ENCODE assay signal across 8 mouse cellular contexts in genomic region chr3:110250839-110251700, GRCm38 (mm10). TPM values are rescaled to one million over a fixed set of nuclear protein-coding genes. Genes with fewer than 3 reads are reported as not detected.
A peak's percentile ranks its signal among the peaks of the same experiment; 100 is the strongest.
DNase-seq lines count a peak whose midpoint lies in the region; ATAC-seq and TF ChIP-seq lines count a peak whose summit lies in the region.

Gene Prmt6, minus strand, starts transcription at chr3:110250998.

- DNase-seq in ES-CJ7 (ENCODE audit: low read depth, low spot score): peak; percentile 89
- DNase-seq in c-Kit-positive CD71-positive TER-119-negative erythroid progenitor cells, embryonic 14.5 days (ENCODE audit: low read depth): peak; percentile 68
- DNase-seq in forebrain, embryonic 10.5 days (ENCODE audit: extremely low spot score, low spot score): peak; percentile 87
- DNase-seq in kidney, postnatal 14 days: peak; percentile 94
- DNase-seq in natural killer cell, adult 2 months (ENCODE audit: low spot score in 2 of 2): peak; percentile 74 to 79

- peaks cover 21% of the 10 kb centered on the region for H3K36me3 ChIP-seq in forebrain, embryonic 10.5 days (replicated peaks)
- H3K36me3 ChIP-seq in heart, embryonic 15.5 days: peaks cover 15% of the 10 kb centered on the region
- H3K36me3 ChIP-seq in liver, embryonic 12.5 days: peaks cover 20% of the 10 kb centered on the region
- H3K36me3 ChIP-seq in testis, adult 2 months (ENCODE audit: control insufficient read depth, insufficient read depth, low read length): no peaks in the 10 kb centered on the region

- TF ChIP-seq CTCF in testis, adult 2 months (IDR thresholded peaks at IDR 0.05; ENCODE audit: control insufficient read depth, insufficient read depth, insufficient replicate concordance, low read depth, low read length): no peak

- peak within 1 kb of the TSS; percentile 95 for H3K4me3 ChIP-seq in forebrain, embryonic 10.5 days
- H3K4me3 ChIP-seq in heart, embryonic 15.5 days: peak within 1 kb of the TSS; percentile 96
- peak within 1 kb of the TSS; percentile 90 for H3K4me3 ChIP-seq in liver, embryonic 12.5 days
- H3K4me3 ChIP-seq in testis, adult 2 months (ENCODE audit: control insufficient read depth, low read depth, low read length): peak within 1 kb of the TSS; percentile 87

- H3K27ac ChIP-seq in forebrain, embryonic 10.5 days: peak within 1 kb of the TSS; percentile 99
- peak within 1 kb of the TSS; percentile 90 for H3K27ac ChIP-seq in heart, embryonic 15.5 days
- peak within 1 kb of the TSS; percentile 80 for H3K27ac ChIP-seq in liver, embryonic 12.5 days
- H3K27ac ChIP-seq in testis, adult 2 months (ENCODE audit: control insufficient read depth, insufficient read depth, low read depth, low read length): peak within 1 kb of the TSS; percentile 80

- H3K4me1 ChIP-seq in forebrain, embryonic 10.5 days: peaks cover 23% of the 10 kb centered on the region
- H3K4me1 ChIP-seq in heart, embryonic 15.5 days (replicated peaks): peaks cover 13% of the 10 kb centered on the region
- peaks cover 17% of the 10 kb centered on the region for H3K4me1 ChIP-seq in liver, embryonic 12.5 days
- H3K4me1 ChIP-seq in testis, adult 2 months (ENCODE audit: control insufficient read depth, insufficient read depth, low read length): peaks cover 4% of the 10 kb centered on the region

- peak within 1 kb of the TSS; percentile 82 for H3K9ac ChIP-seq in heart, embryonic 15.5 days
- peak within 1 kb of the TSS; percentile 92 for H3K9ac ChIP-seq in liver, embryonic 12.5 days

- H3K9me3 ChIP-seq in forebrain, embryonic 10.5 days: no peaks in the 10 kb centered on the region
- no peaks in the 10 kb centered on the region for H3K9me3 ChIP-seq in heart, embryonic 15.5 days (replicated peaks)
- no peaks in the 10 kb centered on the region for H3K9me3 ChIP-seq in liver, embryonic 12.5 days (replicated peaks)

- peak; percentile 33; the same call in 1 of the 2 replicates for TF ChIP-seq POLR2A in testis, adult 2 months (IDR thresholded peaks at IDR 0.05; ENCODE audit: control insufficient read depth, low read depth, low read length)

- H3K4me2 ChIP-seq in heart, embryonic 15.5 days: peak within 1 kb of the TSS; percentile 80
- H3K4me2 ChIP-seq in liver, embryonic 12.5 days: peak within 1 kb of the TSS; percentile 80

- ATAC-seq in heart, embryonic 15.5 days (replicated peaks; ENCODE audit: insufficient number of reproducible peaks, insufficient read depth, low FRiP score, low read depth): peak; percentile 92
- peak; percentile 87 for ATAC-seq in liver, embryonic 12.5 days

- WGBS in forebrain, embryonic 10.5 days: 20% methylated on average over 38 of the region's 38 CpGs
- 19% methylated on average over 38 of the region's 38 CpGs for WGBS in heart, embryonic 15.5 days
- WGBS in liver, embryonic 12.5 days (ENCODE audit: insufficient replicate concordance): 19% methylated on average over 37 of the region's 38 CpGs

- H3K27me3 ChIP-seq in forebrain, embryonic 10.5 days (ENCODE audit: poor library complexity, severe bottlenecking): no peaks in the 10 kb centered on the region
- no peaks in the 10 kb centered on the region for H3K27me3 ChIP-seq in heart, embryonic 15.5 days
- no peaks in the 10 kb centered on the region for H3K27me3 ChIP-seq in liver, embryonic 12.5 days (replicated peaks)
- H3K27me3 ChIP-seq in testis, adult 2 months (ENCODE audit: control insufficient read depth, insufficient read depth, low read length): no peaks in the 10 kb centered on the region

RNA-seq across cellular contexts. Expression of gene Prmt6, which starts in this region (rescaled TPM):
- polyA plus RNA-seq in forebrain, embryonic 10.5 days (2016; fragmentation: Nextera tagmentation; extraction: Ambion mirVana): 26.9 and 27.1 TPM in 2 replicates
- polyA plus RNA-seq in heart, embryonic 15.5 days (2015; fragmentation: Nextera tagmentation; extraction: Ambion mirVana): 11.2 and 13.1 TPM in 2 replicates
- 13.5 and 14.9 TPM in 2 replicates for polyA plus RNA-seq in liver, embryonic 12.5 days (2016; fragmentation: Nextera tagmentation; extraction: Ambion mirVana)
- 4.3 and 5.1 TPM in 2 replicates for polyA plus RNA-seq in testis, adult 2 months (2012; rRNA removed)

Comparison
In these comparisons a context has a peak if more than half of its experiments do, and no peak if none do; other contexts are left out.
1. Peak in every context shown above with its lines: DNase-seq, ATAC-seq, H3K4me3 ChIP-seq and H3K27ac ChIP-seq.